Mouse (Mus musculus) embryonic facial prominence, embryonic 10.5 days (tissue): Measurements from ENCODE around the gene Dennd1a. TPM values are rescaled to one million over a fixed set of nuclear protein-coding genes. Genes with fewer than 3 reads are reported as not detected.
"Not testable (repeated sequence)": the region's sequence is repeated elsewhere in the genome, so short reads cannot be mapped to it uniquely, and the experiment has no call there.

Experiments
- DNase-seq: peaks from one replicate; pipeline ENCODE4 v3.0.0-alpha.2; 2017; ENCODE audit warnings: low spot score
- H3K27ac ChIP-seq: fragments of 300-500 bp; sonication (generic); replicated peaks from 2 replicates; pipeline ENCODE4 v1.5.1; 2016; ENCODE audit warnings: mild to moderate bottlenecking
- H3K27me3 ChIP-seq: fragments of 300-500 bp; sonication (generic); replicated peaks from 2 replicates; pipeline ENCODE4 v1.6.1; 2016; ENCODE audit warnings: low read depth, mild to moderate bottlenecking; ENCODE audit not compliant: poor library complexity, severe bottlenecking
- H3K36me3 ChIP-seq: fragments of 300-500 bp; sonication (generic); replicated peaks from 2 replicates; pipeline ENCODE4 v1.6.1; 2016; ENCODE audit warnings: mild to moderate bottlenecking, moderate library complexity
- H3K4me1 ChIP-seq: fragments of 300-500 bp; sonication (generic); 2 replicates; pipeline ENCODE4 v1.6.1; 2016
- H3K4me3 ChIP-seq: fragments of 300-500 bp; sonication (generic); 2 replicates; pipeline ENCODE4 v1.5.1; 2016; ENCODE audit warnings: mild to moderate bottlenecking, moderate library complexity
- H3K9me3 ChIP-seq: fragments of 300-500 bp; sonication (generic); 2 replicates; pipeline ENCODE4 v1.6.1; 2016; ENCODE audit warnings: mild to moderate bottlenecking
- WGBS: fragments of 180-500 bp; shearing (Covaris S2); methylation state at CpG from one replicate; pipeline ENCODE4 v1.1.7; 2016; 5-methylcytosine and 5-hydroxymethylcytosine counted together
- polyA plus RNA-seq: library from polyadenylated mRNA; unstranded; fragments of >200 nt; fragmentation: Nextera tagmentation; extraction: Ambion mirVana; gene quantifications from 2 replicates; pipeline ENCODE4 v1.2.1, GENCODE M21; 2016

Gene Dennd1a
- polyA plus RNA-seq, 1 experiment from 2014 or later = 13.7 TPM

GRCm38 (mm10) chr2:37963362-37963761 lies 323.8 kb downstream of the Dennd1a start:
- Histone ChIP-seq H3K27ac (0 out of 2 replicates have a peak overlapping the region, but pooled peaks have one; percentile 24), H3K27me3 (no peaks in the 10 kb centered on the region), H3K36me3 (peaks cover 6% of the 10 kb centered on the region), H3K9me3 (no peaks in the 10 kb centered on the region), H3K4me3 (no peak overlapping the region), H3K4me1 (peaks cover 12% of the 10 kb centered on the region)
- 43% methylated on average over 4 of the region's 4 CpGs for WGBS
- no peak for DNase-seq

GRCm38 (mm10) chr2:37948424-37948823 lies 338.8 kb downstream of the Dennd1a start:
- no peak for DNase-seq
- Histone ChIP-seq H3K4me1 (peaks cover 14% of the 10 kb centered on the region), H3K4me3 (no peak overlapping the region), H3K9me3 (no peaks in the 10 kb centered on the region), H3K36me3 (no peaks in the 10 kb centered on the region), H3K27me3 (no peaks in the 10 kb centered on the region), H3K27ac (no peak overlapping the region)
- 24% methylated on average over 2 of the region's 2 CpGs for WGBS

GRCm38 (mm10) chr2:37945598-37946336 lies 341.4 kb downstream of the Dennd1a start:
- no peaks in the 10 kb centered on the region for H3K36me3 ChIP-seq
- DNase-seq = no peak
- WGBS = 62% methylated on average over 9 of the region's 9 CpGs
- H3K27ac ChIP-seq = no peak overlapping the region
- H3K4me3 ChIP-seq = no peak overlapping the region
- H3K9me3 ChIP-seq = no peaks in the 10 kb centered on the region
- H3K4me1 ChIP-seq = peaks cover 14% of the 10 kb centered on the region
- no peaks in the 10 kb centered on the region for H3K27me3 ChIP-seq

GRCm38 (mm10) chr2:37942906-37943305 lies 344.3 kb downstream of the Dennd1a start:
- H3K9me3 ChIP-seq = no peaks in the 10 kb centered on the region
- peaks cover 28% of the 10 kb centered on the region for H3K4me1 ChIP-seq
- no peaks in the 10 kb centered on the region for H3K27me3 ChIP-seq
- H3K27ac ChIP-seq = no peak overlapping the region
- H3K36me3 ChIP-seq = no peaks in the 10 kb centered on the region
- DNase-seq = no peak
- 78% methylated on average over 2 of the region's 2 CpGs for WGBS
- no peak overlapping the region for H3K4me3 ChIP-seq

- no peak overlapping the region for H3K27ac ChIP-seq
- H3K9me3 ChIP-seq = no peaks in the 10 kb centered on the region
- no peaks in the 10 kb centered on the region for H3K36me3 ChIP-seq
- no peak overlapping the region for H3K4me3 ChIP-seq
- H3K27me3 ChIP-seq = no peaks in the 10 kb centered on the region
- DNase-seq = no peak
- H3K4me1 ChIP-seq = peaks cover 28% of the 10 kb centered on the region
Measured at GRCm38 (mm10) chr2:37941741-37942140, 345.4 kb downstream of the Dennd1a start.

- Histone ChIP-seq H3K4me1 (peaks cover 21% of the 10 kb centered on the region), H3K4me3 (no peak overlapping the region), H3K27ac (no peak overlapping the region), H3K36me3 (peaks cover 5% of the 10 kb centered on the region; the same call in 1 of the 2 replicates), H3K27me3 (no peaks in the 10 kb centered on the region), H3K9me3 (no peaks in the 10 kb centered on the region)
- 91% methylated on average over 4 of the region's 4 CpGs for WGBS
- DNase-seq = no peak
Measured at GRCm38 (mm10) chr2:37940845-37941361, 346.3 kb downstream of the Dennd1a start.

GRCm38 (mm10) chr2:37939997-37940396 lies 347.2 kb downstream of the Dennd1a start:
- Histone ChIP-seq H3K4me1 (peaks cover 14% of the 10 kb centered on the region), H3K27me3 (no peaks in the 10 kb centered on the region), H3K36me3 (peaks cover 9% of the 10 kb centered on the region; the same call in 1 of the 2 replicates), H3K9me3 (no peaks in the 10 kb centered on the region), H3K27ac (no peak overlapping the region), H3K4me3 (no peak overlapping the region)
- peak; percentile 22 for DNase-seq
- 41% methylated on average over 1 of the region's 1 CpGs for WGBS

GRCm38 (mm10) chr2:37936922-37937321 lies 350.3 kb downstream of the Dennd1a start:
- WGBS = 67% methylated on average over 4 of the region's 4 CpGs

GRCm38 (mm10) chr2:37932240-37932639 lies 354.9 kb downstream of the Dennd1a start:
- Histone ChIP-seq H3K27ac (no peak overlapping the region), H3K4me3 (no peak overlapping the region), H3K27me3 (0 out of 2 replicates have a peak, but pooled peaks cover 4% of the 10 kb centered on the region), H3K4me1 (peaks cover 20% of the 10 kb centered on the region), H3K36me3 (peaks cover 10% of the 10 kb centered on the region; the same call in 1 of the 2 replicates), H3K9me3 (no peaks in the 10 kb centered on the region)
- 97% methylated on average over 1 of the region's 1 CpGs for WGBS
- DNase-seq = peak; percentile 6

More at GRCm38 (mm10) chr2:37936922-37937321, 350.3 kb downstream of the Dennd1a start:
- not testable (repeated sequence) for H3K27me3 ChIP-seq, H3K9me3 ChIP-seq, DNase-seq, H3K36me3 ChIP-seq, H3K27ac ChIP-seq, H3K4me3 ChIP-seq
- H3K4me1 ChIP-seq = peaks cover 18% of the 10 kb centered on the region

- Histone ChIP-seq H3K27ac (no peak overlapping the region), H3K27me3 (peaks cover 9% of the 10 kb centered on the region; the same call in 1 of the 2 replicates), H3K36me3 (peaks cover 7% of the 10 kb centered on the region; the same call in 1 of the 2 replicates), H3K4me1 (peaks cover 20% of the 10 kb centered on the region), H3K9me3 (no peaks in the 10 kb centered on the region), H3K4me3 (no peak overlapping the region)
- 58% methylated on average over 5 of the region's 5 CpGs for WGBS
- DNase-seq = peak; percentile 32
Measured at GRCm38 (mm10) chr2:37931018-37931930, 355.9 kb downstream of the Dennd1a start.

GRCm38 (mm10) chr2:37926133-37926503 lies 361.1 kb downstream of the Dennd1a start:
- 71% methylated on average over 5 of the region's 5 CpGs for WGBS
- Histone ChIP-seq H3K27ac (no peak overlapping the region), H3K4me1 (peaks cover 14% of the 10 kb centered on the region), H3K4me3 (no peak overlapping the region), H3K36me3 (no peaks in the 10 kb centered on the region), H3K9me3 (no peaks in the 10 kb centered on the region), H3K27me3 (peaks cover 9% of the 10 kb centered on the region; the same call in 1 of the 2 replicates)
- DNase-seq = no peak

GRCm38 (mm10) chr2:37925413-37926132 lies 361.6 kb downstream of the Dennd1a start:
- Histone ChIP-seq H3K36me3 (no peaks in the 10 kb centered on the region), H3K27ac (no peak overlapping the region), H3K9me3 (no peaks in the 10 kb centered on the region), H3K27me3 (peaks cover 9% of the 10 kb centered on the region; the same call in 1 of the 2 replicates), H3K4me3 (no peak overlapping the region), H3K4me1 (peaks cover 8% of the 10 kb centered on the region)
- peak; percentile 43 for DNase-seq
- WGBS = 33% methylated on average over 6 of the region's 6 CpGs
